Mouse (Mus musculus): Measurements from ENCODE around the gene Rab43. TPM values are rescaled to one million over a fixed set of nuclear protein-coding genes. Genes with fewer than 3 reads are reported as not detected.

Rab43 gene
- polyA plus RNA-seq, 1 experiment = 22.8 TPM

DNA sequence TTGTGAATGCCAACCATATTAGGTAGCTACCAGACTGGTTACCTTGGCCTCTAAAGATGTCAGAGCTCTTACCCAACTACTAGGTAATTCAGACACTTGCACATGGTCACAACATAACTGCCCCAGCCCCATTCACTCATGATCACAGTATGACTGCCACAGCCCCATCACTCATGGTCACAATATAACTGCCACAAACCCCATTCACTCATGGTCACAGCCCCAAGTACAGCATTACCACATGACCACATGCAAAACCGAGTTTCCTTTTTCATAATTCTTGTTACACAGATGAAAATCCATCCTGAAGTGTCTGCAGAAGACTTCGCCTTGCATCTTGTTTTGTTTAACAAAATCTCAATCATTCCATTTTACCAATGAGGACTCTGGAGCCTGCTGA is 63.9 kb downstream of the Rab43 start:
- H3K4me3 ChIP-seq (replicated peaks) = no peak overlapping the region
- TF ChIP-seq GATA1 (IDR thresholded peaks at IDR 0.05; ENCODE audit: low read length) (no peak), TAL1 (IDR thresholded peaks at IDR 0.05; ENCODE audit: low read length) (no peak)
- H3K27me3 ChIP-seq (ENCODE audit: control insufficient read depth) = peaks cover 15% of the 10 kb centered on the region
- H3K4me1 ChIP-seq (ENCODE audit: control insufficient read depth) = peaks cover 59% of the 10 kb centered on the region
- H3K9me3 ChIP-seq (ENCODE audit: control insufficient read depth, low read length) = no peaks in the 10 kb centered on the region
- H3K36me3 ChIP-seq (ENCODE audit: control insufficient read depth) = no peaks in the 10 kb centered on the region

- Histone ChIP-seq H3K27me3 (ENCODE audit: control insufficient read depth) (peaks cover 9% of the 10 kb centered on the region), H3K4me1 (ENCODE audit: control insufficient read depth) (peaks cover 71% of the 10 kb centered on the region), H3K9me3 (ENCODE audit: control insufficient read depth, low read length) (no peaks in the 10 kb centered on the region; the same call in 1 of the 2 replicates), H3K4me3 (replicated peaks) (peak overlapping the region; percentile 22), H3K36me3 (ENCODE audit: control insufficient read depth) (peaks cover 2% of the 10 kb centered on the region; the same call in 1 of the 2 replicates)
- TF ChIP-seq TAL1 (IDR thresholded peaks at IDR 0.05; ENCODE audit: low read length) (no peak), GATA1 (IDR thresholded peaks at IDR 0.05; ENCODE audit: low read length) (no peak)
Measured at GRCm38 (mm10) chr6:87746849-87747248, 65.1 kb downstream of the Rab43 start.

DNA sequence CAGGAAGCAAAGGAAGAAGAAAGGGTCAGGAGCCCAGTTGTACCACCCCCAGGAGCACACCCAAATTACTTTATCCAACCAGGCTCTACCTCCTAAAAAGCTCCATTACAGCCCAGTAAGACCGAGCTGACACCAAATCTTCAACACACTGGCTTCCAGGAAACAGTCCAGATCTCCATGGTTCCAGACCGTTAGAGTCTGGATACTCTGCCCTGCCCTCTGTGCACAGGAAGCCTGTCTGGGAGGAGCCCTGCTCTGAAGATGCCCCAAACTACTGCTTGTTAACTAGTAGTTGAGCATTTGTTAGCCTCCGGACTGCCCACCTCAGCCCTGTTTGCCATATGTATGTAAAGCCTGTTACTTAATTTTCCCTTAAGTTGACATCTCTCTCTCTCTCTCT is 65.9 kb downstream of the Rab43 start:
- Histone ChIP-seq H3K27me3 (ENCODE audit: control insufficient read depth) (0 out of 2 replicates have a peak, but pooled peaks cover 3% of the 10 kb centered on the region), H3K36me3 (ENCODE audit: control insufficient read depth) (peaks cover 2% of the 10 kb centered on the region; the same call in 1 of the 2 replicates), H3K4me1 (ENCODE audit: control insufficient read depth) (peaks cover 79% of the 10 kb centered on the region), H3K9me3 (ENCODE audit: control insufficient read depth, low read length) (no peaks in the 10 kb centered on the region; the same call in 1 of the 2 replicates), H3K4me3 (replicated peaks) (no peak overlapping the region)
- TF ChIP-seq GATA1 (IDR thresholded peaks at IDR 0.05; ENCODE audit: low read length) = no peak

GRCm38 (mm10) chr6:87745301-87745700 is 66.7 kb downstream of the Rab43 start:
- Histone ChIP-seq H3K27me3 (ENCODE audit: control insufficient read depth) (no peaks in the 10 kb centered on the region), H3K9me3 (ENCODE audit: control insufficient read depth, low read length) (no peaks in the 10 kb centered on the region; the same call in 1 of the 2 replicates), H3K4me3 (replicated peaks) (no peak overlapping the region), H3K36me3 (ENCODE audit: control insufficient read depth) (peaks cover 2% of the 10 kb centered on the region; the same call in 1 of the 2 replicates), H3K4me1 (ENCODE audit: control insufficient read depth) (peaks cover 87% of the 10 kb centered on the region)
- TF ChIP-seq TAL1 (IDR thresholded peaks at IDR 0.05; ENCODE audit: low read length) = no peak
- TF ChIP-seq GATA1 (IDR thresholded peaks at IDR 0.05; ENCODE audit: low read length) = no peak

DNA sequence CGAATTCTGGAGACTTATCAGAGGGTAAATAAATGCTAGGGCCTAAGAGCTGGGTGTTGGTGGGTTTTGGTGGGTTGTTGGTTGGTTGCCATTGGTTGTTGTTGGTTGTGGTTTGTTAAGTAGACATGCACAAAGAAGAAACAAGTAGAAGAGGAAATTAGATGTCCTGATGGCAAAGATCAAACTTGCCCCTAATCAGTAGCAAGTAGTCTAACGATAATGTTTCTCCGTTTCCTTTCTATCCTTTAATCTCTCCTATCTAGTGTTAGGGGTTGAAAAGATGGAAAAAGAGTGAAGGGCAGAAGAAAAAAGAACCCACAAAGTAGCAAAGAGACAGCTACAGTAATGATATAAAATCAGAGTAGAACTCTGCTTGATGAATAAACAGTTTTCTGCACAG is 67.3 kb downstream of the Rab43 start:
- TF ChIP-seq TAL1 (IDR thresholded peaks at IDR 0.05; ENCODE audit: low read length) (no peak), GATA1 (IDR thresholded peaks at IDR 0.05; ENCODE audit: low read length) (no peak)
- Histone ChIP-seq H3K27me3 (ENCODE audit: control insufficient read depth) (no peaks in the 10 kb centered on the region), H3K36me3 (ENCODE audit: control insufficient read depth) (peaks cover 2% of the 10 kb centered on the region; the same call in 1 of the 2 replicates), H3K9me3 (ENCODE audit: control insufficient read depth, low read length) (no peaks in the 10 kb centered on the region; the same call in 1 of the 2 replicates), H3K4me1 (ENCODE audit: control insufficient read depth) (peaks cover 93% of the 10 kb centered on the region), H3K4me3 (replicated peaks) (no peak overlapping the region)

DNA sequence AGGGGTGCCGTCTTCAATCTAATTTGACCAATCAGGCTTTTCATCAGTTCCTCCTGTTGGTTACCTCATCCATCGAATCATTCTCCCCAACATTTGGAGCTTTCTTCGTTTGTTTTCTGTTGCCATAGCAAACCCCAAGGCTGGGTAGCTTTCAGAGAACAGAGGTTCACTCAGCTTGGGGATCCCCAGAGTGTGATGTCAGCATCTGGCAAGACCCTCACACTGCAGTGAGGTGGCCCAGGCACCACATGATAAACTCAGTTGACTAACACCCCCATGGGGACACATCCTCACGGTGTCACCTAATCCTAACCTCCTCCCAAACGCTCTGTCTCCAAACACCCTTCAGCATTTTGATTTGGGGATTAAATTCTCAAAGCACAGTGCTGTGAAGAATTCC is 68.7 kb downstream of the Rab43 start:
- TF ChIP-seq GATA1 (IDR thresholded peaks at IDR 0.05; ENCODE audit: low read length) = no peak
- no peak for TF ChIP-seq TAL1 (IDR thresholded peaks at IDR 0.05; ENCODE audit: low read length)
- Histone ChIP-seq H3K27me3 (ENCODE audit: control insufficient read depth) (no peaks in the 10 kb centered on the region), H3K9me3 (ENCODE audit: control insufficient read depth, low read length) (no peaks in the 10 kb centered on the region; the same call in 1 of the 2 replicates), H3K36me3 (ENCODE audit: control insufficient read depth) (peaks cover 5% of the 10 kb centered on the region; the same call in 1 of the 2 replicates), H3K4me3 (replicated peaks) (no peak overlapping the region), H3K4me1 (ENCODE audit: control insufficient read depth) (peaks cover 95% of the 10 kb centered on the region)

GRCm38 (mm10) chr6:87742804-87743203 is 69.2 kb downstream of the Rab43 start:
- Histone ChIP-seq H3K9me3 (ENCODE audit: control insufficient read depth, low read length) (no peaks in the 10 kb centered on the region; the same call in 1 of the 2 replicates), H3K36me3 (ENCODE audit: control insufficient read depth) (peaks cover 5% of the 10 kb centered on the region; the same call in 1 of the 2 replicates), H3K4me1 (ENCODE audit: control insufficient read depth) (peaks cover 96% of the 10 kb centered on the region), H3K4me3 (replicated peaks) (no peak overlapping the region), H3K27me3 (ENCODE audit: control insufficient read depth) (no peaks in the 10 kb centered on the region)
- TF ChIP-seq GATA1 (IDR thresholded peaks at IDR 0.05; ENCODE audit: low read length) = no peak
- no peak for TF ChIP-seq TAL1 (IDR thresholded peaks at IDR 0.05; ENCODE audit: low read length)

GRCm38 (mm10) chr6:87741978-87742377 is 70.0 kb downstream of the Rab43 start:
- H3K4me1 ChIP-seq (ENCODE audit: control insufficient read depth) = peaks cover 94% of the 10 kb centered on the region

GRCm38 (mm10) chr6:87740496-87740895 is 71.5 kb downstream of the Rab43 start:
- H3K4me1 ChIP-seq (ENCODE audit: control insufficient read depth) = peaks cover 80% of the 10 kb centered on the region
- H3K27me3 ChIP-seq (ENCODE audit: control insufficient read depth) = peaks cover 13% of the 10 kb centered on the region
- H3K4me3 ChIP-seq (replicated peaks) = peak overlapping the region; percentile 19
- no peaks in the 10 kb centered on the region; the same call in 1 of the 2 replicates for H3K9me3 ChIP-seq (ENCODE audit: control insufficient read depth, low read length)
- TF ChIP-seq TAL1 (IDR thresholded peaks at IDR 0.05; ENCODE audit: low read length) (peak; percentile 95), GATA1 (IDR thresholded peaks at IDR 0.05; ENCODE audit: low read length) (peak; percentile 91)
- H3K36me3 ChIP-seq (ENCODE audit: control insufficient read depth) = peaks cover 5% of the 10 kb centered on the region; the same call in 1 of the 2 replicates

More at GRCm38 (mm10) chr6:87741978-87742377, 70.0 kb downstream of the Rab43 start:
- TF ChIP-seq TAL1 (IDR thresholded peaks at IDR 0.05; ENCODE audit: low read length) (no peak), GATA1 (IDR thresholded peaks at IDR 0.05; ENCODE audit: low read length) (no peak)
- Histone ChIP-seq H3K4me3 (replicated peaks) (no peak overlapping the region), H3K9me3 (ENCODE audit: control insufficient read depth, low read length) (no peaks in the 10 kb centered on the region; the same call in 1 of the 2 replicates), H3K36me3 (ENCODE audit: control insufficient read depth) (peaks cover 5% of the 10 kb centered on the region; the same call in 1 of the 2 replicates), H3K27me3 (ENCODE audit: control insufficient read depth) (no peaks in the 10 kb centered on the region)
